Mouse (Mus musculus) ES-E14 (cell line): ENCODE results near the gene Cybrd1. TPM values are rescaled to one million over a fixed set of nuclear protein-coding genes. Genes with fewer than 3 reads are reported as not detected.

Experiments used
- DNase-seq: peaks from one replicate; pipeline ENCODE4 v3.0.0-alpha.2; 2013; ENCODE audit warnings: low read depth, low spot score
- H3K27ac ChIP-seq: 2 replicates; pipeline ENCODE4 v1.5.1; 2012; ENCODE audit warnings: low read depth, mild to moderate bottlenecking, low read length, moderate library complexity, mixed read lengths; ENCODE audit not compliant: poor library complexity, insufficient read depth, severe bottlenecking
- H3K36me3 ChIP-seq: 2 replicates; pipeline ENCODE4 v1.6.1; 2012; ENCODE audit warnings: mild to moderate bottlenecking, low read length, moderate library complexity, mixed read lengths; ENCODE audit not compliant: control insufficient read depth, poor library complexity, insufficient read depth, severe bottlenecking
- H3K4me1 ChIP-seq, 2 experiments: fragments of 150-350 bp in 1 of 2; sonication (generic) in 1 of 2; 2 replicates each; pipeline ENCODE4 v1.6.1; 2012; ENCODE audit warnings: low read length in 2 of 2, mild to moderate bottlenecking in 1 of 2, mixed read lengths in 1 of 2; ENCODE audit not compliant: control insufficient read depth in 2 of 2, insufficient read depth in 2 of 2, poor library complexity in 1 of 2
- H3K4me3 ChIP-seq, 2 experiments: fragments of 150-350 bp in 1 of 2; sonication (generic) in 1 of 2; 2 replicates each; pipeline ENCODE4 v1.5.1; 2012; ENCODE audit warnings: low read length in 2 of 2, low read depth in 1 of 2, mild to moderate bottlenecking in 1 of 2, mixed read lengths in 1 of 2; ENCODE audit not compliant: insufficient read depth in 1 of 2, poor library complexity in 1 of 2, severe bottlenecking in 1 of 2
- H3K9ac ChIP-seq: 2 replicates; pipeline ENCODE4 v1.6.1; 2012; ENCODE audit warnings: low read depth, mild to moderate bottlenecking, low read length, mixed read lengths; ENCODE audit not compliant: poor library complexity, insufficient read depth, severe bottlenecking
- H3K9me3 ChIP-seq: fragments of 150-350 bp; sonication (generic); 2 replicates; pipeline ENCODE4 v1.6.1; 2012; ENCODE audit warnings: low read depth, mild to moderate bottlenecking, low read length; ENCODE audit not compliant: control insufficient read depth, insufficient read depth
- CHD2 ChIP-seq: IDR thresholded peaks from 2 replicates; pipeline ENCODE4 v1.6.1; 2014; ENCODE audit warnings: mild to moderate bottlenecking, low read depth, low read length, inconsistent platforms
- HCFC1 ChIP-seq: IDR thresholded peaks from 2 replicates; pipeline ENCODE4 v1.6.1; 2012; ENCODE audit warnings: low read length, inconsistent platforms, borderline replicate concordance; ENCODE audit not compliant: insufficient read depth
- MAFK ChIP-seq: IDR thresholded peaks from 2 replicates; pipeline ENCODE4 v1.6.1; 2014; ENCODE audit warnings: mild to moderate bottlenecking, low read depth, low read length, inconsistent platforms; ENCODE audit not compliant: insufficient read depth
- ZC3H11A ChIP-seq: IDR thresholded peaks from 2 replicates; pipeline ENCODE4 v1.6.1; 2012; ENCODE audit warnings: low read depth, mild to moderate bottlenecking, inconsistent platforms, low read length, borderline replicate concordance
- ZNF384 ChIP-seq: IDR thresholded peaks from 2 replicates; pipeline ENCODE4 v1.6.1; 2012; ENCODE audit warnings: low read depth, low read length, inconsistent platforms
- in situ Hi-C, 2 experiments: fragments of 600-800 bp; cut with MboI; formaldehyde crosslinking; loops; one replicate each; pipeline ENCODE4 v1.15.1; 2025; ENCODE audit warnings: low sequenced_read_pairs in 2 of 2, inconsistent platforms in 1 of 2; ENCODE audit not compliant: unreplicated experiment in 2 of 2
- total RNA-seq: library from RNA; depleted of rRNA; stranded (reverse); fragments of 300-350 nt; gene quantifications from 2 replicates; pipeline ENCODE4 v1.2.3, GENCODE M21; 2012; rRNA removed

Cybrd1 gene
- total RNA-seq, result 0.31 and 0.48 TPM in 2 replicates

DNA sequence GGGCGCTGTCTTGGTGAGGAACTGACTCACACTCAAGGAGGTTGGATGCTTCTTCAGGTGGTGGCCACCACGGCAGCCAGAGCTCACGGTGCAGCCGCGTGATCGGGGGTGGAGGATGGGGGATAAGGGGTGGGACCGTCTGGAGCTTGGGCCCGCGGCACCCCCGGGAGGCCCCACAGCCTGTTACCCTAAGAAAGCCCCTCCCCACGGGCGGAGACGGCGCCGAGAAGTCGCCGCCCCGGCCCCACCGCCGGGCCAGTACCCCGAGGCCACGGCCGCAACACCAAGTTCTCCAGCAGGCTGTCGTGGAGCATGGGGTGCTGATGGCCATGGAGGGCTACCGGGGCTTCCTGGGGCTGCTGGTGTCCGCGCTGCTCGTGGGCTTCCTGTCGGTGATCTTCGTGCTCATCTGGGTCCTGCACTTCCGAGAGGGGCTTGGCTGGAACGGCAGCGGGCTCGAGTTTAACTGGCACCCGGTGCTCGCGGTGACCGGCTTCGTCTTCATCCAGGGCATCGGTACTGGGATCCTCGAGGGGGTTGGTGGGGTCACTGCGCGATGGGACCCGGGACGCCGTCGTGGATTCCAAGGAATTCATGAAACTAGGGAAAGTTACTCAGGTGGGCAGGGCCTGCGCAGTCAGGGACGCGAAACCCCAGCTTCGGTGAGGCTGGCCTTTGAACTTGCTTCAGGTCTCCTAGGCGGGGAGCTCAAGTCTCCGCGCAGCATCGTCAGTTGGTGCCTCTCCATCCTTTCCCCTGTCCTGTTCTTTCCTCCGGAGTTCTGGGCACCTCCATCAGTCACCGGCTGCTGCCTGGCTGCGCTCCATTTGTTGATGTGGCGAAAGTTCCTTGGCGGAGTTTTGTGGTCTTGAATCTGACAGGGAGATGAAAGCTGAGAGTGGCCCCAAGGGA, at the start of gene Cybrd1:
Gene Cybrd1 (plus strand): TSS at position 127 of the 912 bp plus-strand sequence.
- no peak for TF ChIP-seq CHD2
- no peak for TF ChIP-seq ZNF384
- TF ChIP-seq HCFC1, result no peak
- no peak for TF ChIP-seq ZC3H11A
- TF ChIP-seq MAFK, result no peak
- H3K9ac ChIP-seq, result peak within 1 kb of the TSS; percentile 54
- in situ Hi-C loops, result no loop called here
- H3K4me3 ChIP-seq, result peak within 1 kb of the TSS; percentile 70 to 72
- no peaks in the 10 kb centered on the region for H3K36me3 ChIP-seq
- no peak within 1 kb of the TSS for H3K27ac ChIP-seq
- DNase-seq, result no peak
- peaks cover 0 to 3% of the 10 kb centered on the region in 2 experiments; a peak in 1 of 4 replicates for H3K4me1 ChIP-seq
- no peaks in the 10 kb centered on the region for H3K9me3 ChIP-seq

DNA sequence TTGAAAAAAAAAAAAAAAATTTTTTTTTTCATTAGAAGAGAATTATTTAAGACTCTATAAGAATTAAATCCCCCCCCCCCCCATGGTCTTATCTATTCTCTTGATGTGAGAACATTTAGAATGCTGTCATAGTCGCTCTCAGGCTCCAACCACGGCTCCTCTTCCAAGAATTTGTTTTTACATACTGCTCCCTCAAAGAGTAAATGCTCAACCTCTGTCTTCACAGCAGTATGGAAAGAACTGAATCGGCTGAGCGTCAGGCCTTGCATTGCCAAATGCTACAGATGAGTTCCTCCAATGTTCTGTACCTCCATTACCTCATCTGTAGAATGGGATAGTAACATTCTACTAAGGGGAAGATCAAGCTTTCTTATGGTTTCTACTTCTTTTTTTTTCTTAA, 46.1 kb upstream of the Cybrd1 start:
- no peak for DNase-seq
- H3K9me3 ChIP-seq, result no peaks in the 10 kb centered on the region
- no peak overlapping the region for H3K27ac ChIP-seq
- H3K4me3 ChIP-seq, result no peak overlapping the region
- H3K36me3 ChIP-seq, result no peaks in the 10 kb centered on the region
- in situ Hi-C loops, result no loop called here
- TF ChIP-seq MAFK, result no peak
- no peak for TF ChIP-seq ZNF384
- no peak for TF ChIP-seq ZC3H11A
- TF ChIP-seq HCFC1, result no peak
- TF ChIP-seq CHD2, result no peak
- no peaks in the 10 kb centered on the region for H3K4me1 ChIP-seq
- no peak overlapping the region for H3K9ac ChIP-seq

DNA sequence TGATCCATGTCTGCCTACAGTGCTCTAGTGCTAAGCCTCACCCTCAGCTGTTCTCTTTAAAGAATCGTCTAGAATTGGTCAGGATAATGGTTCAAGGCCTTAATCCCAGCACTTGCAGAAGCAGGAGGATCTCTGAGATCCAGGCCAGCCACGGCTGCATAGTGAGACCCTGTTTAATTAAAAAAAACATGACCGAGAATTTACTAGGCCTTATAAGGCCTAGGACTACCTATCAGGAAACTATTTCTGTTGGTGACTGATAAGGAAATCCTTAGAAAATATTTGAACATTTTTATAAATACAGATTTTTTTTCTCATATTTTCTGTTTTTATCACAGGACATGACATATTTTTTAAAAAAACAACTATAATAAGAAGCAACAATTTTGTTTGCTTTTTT, 44.4 kb upstream of the Cybrd1 start:
- DNase-seq, result no peak
- H3K9ac ChIP-seq, result no peak overlapping the region
- no peaks in the 10 kb centered on the region; the same call in 1 of the 2 replicates for H3K36me3 ChIP-seq
- H3K27ac ChIP-seq, result no peak overlapping the region
- H3K4me3 ChIP-seq, result no peak overlapping the region
- in situ Hi-C loops, result no loop called here
- TF ChIP-seq HCFC1 (no peak), ZNF384 (no peak), CHD2 (no peak), MAFK (no peak), ZC3H11A (no peak)
- no peaks in the 10 kb centered on the region for H3K4me1 ChIP-seq
- H3K9me3 ChIP-seq, result no peaks in the 10 kb centered on the region

DNA sequence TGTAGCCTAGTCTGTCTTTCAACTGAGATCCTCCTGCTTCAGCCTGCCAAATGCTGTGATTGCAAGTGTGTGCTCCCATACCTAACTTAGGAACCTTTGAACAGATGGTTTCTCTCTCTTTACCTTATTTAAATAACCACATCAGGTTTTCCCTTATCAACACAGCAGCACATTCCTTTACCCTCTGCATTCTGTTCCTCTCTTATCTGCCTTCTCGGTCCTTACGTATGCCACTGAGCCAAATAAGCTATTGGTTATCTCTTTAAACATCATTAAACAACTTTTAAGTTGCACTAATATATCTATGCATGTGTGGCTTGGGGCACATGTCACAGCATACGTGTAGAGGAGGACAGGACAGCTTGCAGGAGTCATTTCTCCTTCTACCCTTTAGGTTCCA, 43.9 kb upstream of the Cybrd1 start:
- in situ Hi-C loops, result no loop called here
- H3K4me3 ChIP-seq, result no peak overlapping the region
- no peak for DNase-seq
- no peak for TF ChIP-seq ZNF384
- no peak for TF ChIP-seq CHD2
- no peak for TF ChIP-seq MAFK
- no peak for TF ChIP-seq HCFC1
- no peaks in the 10 kb centered on the region; the same call in 1 of the 2 replicates for H3K36me3 ChIP-seq
- no peak overlapping the region for H3K9ac ChIP-seq
- no peaks in the 10 kb centered on the region for H3K4me1 ChIP-seq
- no peaks in the 10 kb centered on the region for H3K9me3 ChIP-seq
- no peak overlapping the region for H3K27ac ChIP-seq
